Mouse (Mus musculus) liver, adult 2 months (tissue): ENCODE results near the gene Sh3pxd2a. TPM values are rescaled to one million over a fixed set of nuclear protein-coding genes. Genes with fewer than 3 reads are reported as not detected.

Source experiments
- DNase-seq: peaks from one replicate; pipeline ENCODE4 v3.0.0-alpha.2; 2011; ENCODE audit warnings: low read depth, low spot score; ENCODE audit errors: extremely low read depth
- H3K27ac ChIP-seq: fragments of 200-500 bp; replicated peaks from 2 replicates; pipeline ENCODE4 v1.5.1; 2012; ENCODE audit warnings: low read depth, mild to moderate bottlenecking, control low read depth, inconsistent platforms, low read length; ENCODE audit not compliant: insufficient read depth
- H3K27me3 ChIP-seq: fragments of 200-500 bp; 2 replicates; pipeline ENCODE4 v1.6.1; 2012; ENCODE audit warnings: mild to moderate bottlenecking, moderate library complexity, low read length, inconsistent platforms; ENCODE audit not compliant: control insufficient read depth, insufficient read depth
- H3K36me3 ChIP-seq: fragments of 200-500 bp; 2 replicates; pipeline ENCODE4 v1.6.1; 2012; ENCODE audit warnings: low read length, inconsistent platforms; ENCODE audit not compliant: control insufficient read depth, insufficient read depth
- H3K4me1 ChIP-seq: fragments of 200-500 bp; 2 replicates; pipeline ENCODE4 v1.6.1; 2011; ENCODE audit warnings: low read length; ENCODE audit not compliant: control insufficient read depth, insufficient read depth
- H3K4me3 ChIP-seq: fragments of 200-500 bp; 2 replicates; pipeline ENCODE4 v1.5.1; 2011; ENCODE audit warnings: low read depth, mild to moderate bottlenecking, control low read depth, low read length, moderate library complexity; ENCODE audit not compliant: insufficient read depth
- H3K79me2 ChIP-seq: fragments of 200-500 bp; 2 replicates; pipeline ENCODE4 v1.6.1; 2012; ENCODE audit warnings: inconsistent platforms, mild to moderate bottlenecking, low read length, moderate library complexity; ENCODE audit not compliant: control insufficient read depth, insufficient read depth
- H3K9ac ChIP-seq: fragments of 200-500 bp; 2 replicates; pipeline ENCODE4 v1.6.1; 2012; ENCODE audit warnings: low read depth, mild to moderate bottlenecking, control low read depth, inconsistent platforms, low read length
- CTCF ChIP-seq: fragments of 200-500 bp; IDR thresholded peaks from 2 replicates; pipeline ENCODE4 v1.5.1; 2011; ENCODE audit warnings: low read depth, low read length, control low read depth
- POLR2A ChIP-seq: fragments of 200-500 bp; IDR thresholded peaks from 2 replicates; pipeline ENCODE4 v1.6.1; 2011; ENCODE audit warnings: low read length, control low read depth; ENCODE audit not compliant: insufficient read depth; ENCODE audit errors: extremely low read depth
- WGBS: fragments of 180-500 bp; shearing (Covaris S2); methylation state at CpG from one replicate; pipeline ENCODE4 v1.1.7; 2018; 5-methylcytosine and 5-hydroxymethylcytosine counted together
- polyA plus RNA-seq: library from polyadenylated mRNA; depleted of rRNA; stranded (reverse); fragments of >200 nt; gene quantifications from 2 replicates; pipeline ENCODE4 v1.2.3, GENCODE M21; 2012
- total RNA-seq: library from RNA; depleted of rRNA; stranded (reverse); fragments of >200 nt; gene quantifications from 2 replicates; pipeline ENCODE4 v1.2.3, GENCODE M21; 2014

Gene Sh3pxd2a
- total and polyA plus RNA-seq, 2 experiments: 4.2 to 10.0 TPM

GRCm38 (mm10) chr19:47231389-47231788 is 232.8 kb downstream of the Sh3pxd2a start:
- no peak for TF ChIP-seq POLR2A
- no peak for TF ChIP-seq CTCF
- no peaks in the 10 kb centered on the region for H3K79me2 ChIP-seq

GRCm38 (mm10) chr19:47230682-47231081 is 233.5 kb downstream of the Sh3pxd2a start:
- Histone ChIP-seq H3K36me3 (no peaks in the 10 kb centered on the region), H3K27me3 (no peaks in the 10 kb centered on the region), H3K27ac (no peak overlapping the region), H3K9ac (no peak overlapping the region), H3K4me1 (no peaks in the 10 kb centered on the region), H3K79me2 (no peaks in the 10 kb centered on the region), H3K4me3 (no peak overlapping the region)
- TF ChIP-seq POLR2A (no peak), CTCF (no peak)
- DNase-seq: no peak
- WGBS: 96% methylated on average over 8 of the region's 8 CpGs

More at GRCm38 (mm10) chr19:47231389-47231788, 232.8 kb downstream of the Sh3pxd2a start:
- Histone ChIP-seq H3K36me3 (no peaks in the 10 kb centered on the region), H3K9ac (no peak overlapping the region), H3K27me3 (no peaks in the 10 kb centered on the region), H3K4me3 (no peak overlapping the region), H3K27ac (no peak overlapping the region), H3K4me1 (no peaks in the 10 kb centered on the region)
- DNase-seq: no peak
- 94% methylated on average over 6 of the region's 6 CpGs for WGBS

- TF ChIP-seq POLR2A (no peak), CTCF (no peak)
- 95% methylated on average over 7 of the region's 7 CpGs for WGBS
- Histone ChIP-seq H3K27ac (no peak overlapping the region), H3K4me1 (no peaks in the 10 kb centered on the region), H3K27me3 (no peaks in the 10 kb centered on the region), H3K79me2 (no peaks in the 10 kb centered on the region), H3K36me3 (no peaks in the 10 kb centered on the region), H3K4me3 (no peak overlapping the region), H3K9ac (no peak overlapping the region)
- no peak for DNase-seq
These were observed 234.1 kb downstream of the Sh3pxd2a start for GRCm38 (mm10) chr19:47230082-47230481.

GRCm38 (mm10) chr19:47229461-47229860 is 234.7 kb downstream of the Sh3pxd2a start:
- H3K36me3 ChIP-seq: no peaks in the 10 kb centered on the region
- WGBS: 80% methylated on average over 5 of the region's 5 CpGs
- H3K9ac ChIP-seq: no peak overlapping the region
- H3K4me3 ChIP-seq: no peak overlapping the region
- DNase-seq: no peak
- no peaks in the 10 kb centered on the region for H3K79me2 ChIP-seq
- H3K27ac ChIP-seq: no peak overlapping the region
- no peaks in the 10 kb centered on the region for H3K4me1 ChIP-seq
- TF ChIP-seq CTCF (no peak), POLR2A (no peak)
- H3K27me3 ChIP-seq: no peaks in the 10 kb centered on the region

GRCm38 (mm10) chr19:47228725-47229252 is 235.4 kb downstream of the Sh3pxd2a start:
- peak; percentile 18 for DNase-seq
- Histone ChIP-seq H3K79me2 (no peaks in the 10 kb centered on the region), H3K4me3 (peak overlapping the region; percentile 40; the same call in 1 of the 2 replicates), H3K4me1 (no peaks in the 10 kb centered on the region), H3K27ac (no peak overlapping the region), H3K27me3 (no peaks in the 10 kb centered on the region), H3K9ac (peak overlapping the region; percentile 46), H3K36me3 (no peaks in the 10 kb centered on the region)
- TF ChIP-seq POLR2A: no peak
- 16% methylated on average over 17 of the region's 17 CpGs for WGBS

GRCm38 (mm10) chr19:47225791-47226190 is 238.4 kb downstream of the Sh3pxd2a start:
- WGBS: 94% methylated on average over 5 of the region's 5 CpGs
- H3K4me3 ChIP-seq: no peak overlapping the region
- no peak for DNase-seq
- no peak overlapping the region for H3K9ac ChIP-seq
- no peaks in the 10 kb centered on the region for H3K79me2 ChIP-seq
- H3K27ac ChIP-seq: no peak overlapping the region
- H3K27me3 ChIP-seq: no peaks in the 10 kb centered on the region
- no peaks in the 10 kb centered on the region for H3K36me3 ChIP-seq
- H3K4me1 ChIP-seq: no peaks in the 10 kb centered on the region
- TF ChIP-seq POLR2A (no peak), CTCF (no peak)
